ENCODE assay signal across 12 mouse cellular contexts in genomic region chrX:67282951-67283350, GRCm38 (mm10).
"Had no signal": no experiment of that assay in that cellular context is flagged by ENCODE, and none has a peak within 500 bp of the region (broad histone marks: within the 10 kb centered on the region; RNA-seq: fewer than 3 reads in every experiment).

No protein-coding gene starts in this region.

- H3K9ac ChIP-seq: kidney, embryonic 15.5 days; limb, embryonic 15.5 days; liver, embryonic 12.5 days; lung, embryonic 14.5 days; neural tube, embryonic 12.5 days had no signal

- H3K9me3 ChIP-seq: kidney, embryonic 15.5 days; limb, embryonic 15.5 days; liver, embryonic 12.5 days; megakaryocyte, embryonic 14.5 days; neural tube, embryonic 12.5 days had no signal

- H3K4me3 ChIP-seq: kidney, embryonic 15.5 days; left cerebral cortex, adult 2 months; limb, embryonic 15.5 days; liver, embryonic 12.5 days; megakaryocyte, embryonic 14.5 days; neural tube, embryonic 12.5 days had no signal

- H3K27ac ChIP-seq: kidney, embryonic 15.5 days; left cerebral cortex, adult 2 months; limb, embryonic 15.5 days; liver, embryonic 12.5 days; macrophage; neural tube, embryonic 12.5 days; stomach, postnatal 0 days had no signal

- H3K36me3 ChIP-seq: kidney, embryonic 15.5 days; limb, embryonic 15.5 days; liver, embryonic 12.5 days; neural tube, embryonic 12.5 days had no signal

- ATAC-seq: liver, embryonic 12.5 days had no signal

- H3K4me2 ChIP-seq: kidney, embryonic 15.5 days; limb, embryonic 15.5 days; liver, embryonic 12.5 days; lung, embryonic 14.5 days; neural tube, embryonic 12.5 days had no signal

- H3K27me3 ChIP-seq: kidney, embryonic 15.5 days; limb, embryonic 15.5 days; liver, embryonic 12.5 days; megakaryocyte, embryonic 14.5 days; neural tube, embryonic 12.5 days had no signal

- DNase-seq: kidney, adult 18-20 months; kidney, postnatal 14 days; lung, embryonic 14.5 days; lung, postnatal 10 days had no signal

- H3K4me1 ChIP-seq: kidney, embryonic 15.5 days; limb, embryonic 15.5 days; liver, embryonic 12.5 days; megakaryocyte, embryonic 14.5 days; neural tube, embryonic 12.5 days had no signal
